Mouse (Mus musculus): ENCODE data around the gene Zfp36l2.

Gene Zfp36l2

DNA sequence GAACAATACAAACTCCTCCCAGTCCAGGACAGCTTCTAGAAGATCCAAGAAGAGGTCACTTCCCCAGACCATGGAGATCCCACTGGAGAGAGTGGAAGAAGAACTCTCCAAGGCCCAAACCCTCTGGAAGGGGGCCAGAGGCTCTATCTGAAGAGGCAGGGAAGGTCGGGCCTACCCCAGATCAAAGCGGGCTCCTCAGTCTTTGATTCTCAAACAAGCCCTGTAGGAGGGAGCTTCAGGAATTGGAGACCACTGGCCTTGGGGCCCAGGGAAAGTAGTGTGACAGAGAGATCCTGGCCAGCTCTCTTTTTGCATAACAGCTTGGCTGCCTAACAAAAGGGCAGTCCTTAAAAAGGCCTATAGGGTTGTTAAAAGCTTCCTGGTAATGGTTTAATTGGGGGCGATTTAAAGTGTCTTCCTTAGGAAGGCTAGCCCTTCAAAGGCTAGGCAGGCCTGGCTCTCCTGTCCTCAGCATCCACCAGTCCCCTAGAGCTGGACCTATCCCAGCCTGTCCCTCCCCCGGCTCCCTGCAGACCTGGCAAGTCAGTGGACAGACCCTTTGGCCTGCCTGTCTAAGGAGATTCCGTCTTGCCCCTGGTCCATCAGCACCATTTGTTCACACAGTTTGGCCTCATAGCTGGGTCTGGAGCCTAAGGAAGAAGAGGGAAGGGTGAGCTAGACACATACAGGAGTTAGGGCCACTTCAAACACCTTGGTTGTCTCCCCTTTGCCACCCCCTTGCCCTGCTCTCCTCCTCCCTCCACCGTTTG lies 35.4 kb downstream of the Zfp36l2 start:
- no peak for DNase-seq (ENCODE audit: extremely low spot score)

DNA sequence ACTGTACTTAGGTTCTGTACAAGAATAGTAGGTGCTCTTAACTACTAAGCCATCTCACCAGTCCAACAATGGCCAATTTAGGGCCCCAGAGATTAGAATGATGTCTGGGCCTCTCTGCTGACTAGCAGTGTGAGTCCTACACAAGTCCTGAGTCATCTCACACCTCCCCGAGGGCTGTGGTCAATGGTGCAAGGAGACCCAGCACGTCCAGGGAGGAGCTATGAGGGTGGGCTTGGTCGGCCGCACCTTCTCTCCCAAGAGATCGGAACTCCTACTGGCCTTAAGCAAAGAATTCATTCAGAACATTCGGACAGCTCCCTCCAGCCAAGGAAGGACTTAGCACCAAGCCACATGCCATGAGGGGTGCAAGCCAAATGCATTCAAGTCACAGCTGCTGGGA lies 36.4 kb downstream of the Zfp36l2 start:
- DNase-seq (ENCODE audit: extremely low spot score), result no peak

DNA sequence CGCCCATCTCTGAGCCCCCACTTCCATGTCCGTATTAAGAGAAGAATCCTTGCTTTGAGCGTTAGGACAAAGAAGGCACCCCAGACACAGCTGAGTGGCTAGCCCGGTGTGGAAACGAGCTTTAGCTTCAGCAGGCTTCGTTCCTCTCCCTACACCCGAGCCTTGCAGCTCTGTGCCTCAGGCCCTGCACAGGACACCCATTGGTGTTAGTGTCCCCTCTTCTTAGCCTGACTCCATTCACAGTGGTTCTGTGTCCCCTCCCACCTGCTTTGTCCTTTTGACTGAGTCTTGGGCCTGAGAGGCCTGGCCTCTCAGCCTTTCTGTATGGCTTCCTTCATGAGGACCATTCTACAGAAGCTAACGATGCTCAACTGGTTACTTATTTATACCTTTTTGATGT lies 37.5 kb downstream of the Zfp36l2 start:
- no peak for DNase-seq (ENCODE audit: extremely low spot score)

DNA sequence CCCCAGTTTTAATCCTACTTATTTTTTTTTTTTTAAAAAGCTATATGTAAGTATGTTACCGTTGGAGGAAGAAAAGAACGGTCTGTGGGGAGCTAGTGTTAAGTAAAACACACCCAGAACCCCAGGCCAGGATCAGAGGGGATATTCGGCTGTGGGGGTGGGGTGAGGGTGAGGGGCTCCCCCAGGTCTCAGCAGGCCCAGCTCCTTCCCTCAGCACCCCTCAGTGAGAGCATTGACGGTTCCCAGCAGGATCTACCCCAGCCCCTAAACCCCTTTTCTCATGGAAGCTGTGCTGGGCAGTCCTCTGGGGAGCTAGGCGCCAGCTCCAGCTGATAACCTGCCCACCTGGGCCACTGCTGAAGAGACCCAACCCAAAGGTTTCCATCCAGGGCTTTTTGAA lies 38.2 kb downstream of the Zfp36l2 start:
- DNase-seq (ENCODE audit: extremely low spot score), result no peak

DNA sequence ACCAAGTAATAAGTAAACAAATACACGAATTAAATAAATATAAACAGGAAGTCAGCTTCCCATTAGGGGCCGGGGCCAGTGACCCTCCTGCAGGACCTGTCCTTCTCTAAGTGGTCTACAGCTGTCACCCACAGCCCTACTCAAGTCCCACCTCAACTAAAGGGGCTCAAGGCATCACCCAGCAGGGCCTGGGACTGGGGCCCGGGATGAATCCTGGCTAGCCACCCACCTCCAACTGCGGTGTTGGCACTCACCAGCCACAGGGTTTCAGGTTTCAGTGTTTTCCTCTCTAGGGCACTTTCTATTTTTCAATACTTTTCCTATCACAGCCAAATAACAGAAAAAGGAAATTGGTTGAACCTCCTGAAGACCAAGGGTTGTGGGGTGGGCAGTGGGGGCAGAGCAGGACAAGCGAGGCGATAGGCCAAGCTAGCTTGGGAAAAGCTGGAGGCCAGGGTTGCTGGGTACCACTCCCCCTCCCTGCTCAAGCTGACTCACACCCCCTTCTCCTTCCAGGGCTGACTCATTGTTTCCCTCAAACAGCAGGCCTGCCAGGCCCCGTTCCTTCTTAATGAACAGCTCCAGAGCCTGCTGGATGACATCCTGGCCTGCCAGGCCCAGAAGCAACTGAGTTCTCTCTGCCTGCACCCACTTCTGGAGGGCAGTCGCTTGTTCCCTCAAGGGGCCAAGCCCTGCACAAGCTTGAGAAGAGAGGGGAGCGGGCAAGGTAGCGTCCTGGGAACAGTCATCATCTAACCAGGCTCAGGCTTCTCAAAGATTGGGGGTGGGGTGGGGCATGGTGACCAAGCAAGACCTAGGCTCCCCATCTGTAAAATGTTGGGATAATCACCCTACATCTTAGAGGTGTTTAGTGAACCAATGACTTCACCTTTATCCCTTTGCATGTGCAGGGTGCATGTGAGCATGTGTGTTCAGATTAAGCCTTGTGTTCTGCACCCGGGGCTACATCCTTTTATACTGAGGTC lies 39.0 kb downstream of the Zfp36l2 start:
- DNase-seq (ENCODE audit: extremely low spot score), result no peak

GRCm38 (mm10) chr17:84147183-84148108 lies 40.3 kb downstream of the Zfp36l2 start:
- no peak for DNase-seq (ENCODE audit: extremely low spot score)

- no peak for DNase-seq (ENCODE audit: extremely low spot score)
Observed at GRCm38 (mm10) chr17:84146458-84147182, 41.1 kb downstream of the Zfp36l2 start.

DNA sequence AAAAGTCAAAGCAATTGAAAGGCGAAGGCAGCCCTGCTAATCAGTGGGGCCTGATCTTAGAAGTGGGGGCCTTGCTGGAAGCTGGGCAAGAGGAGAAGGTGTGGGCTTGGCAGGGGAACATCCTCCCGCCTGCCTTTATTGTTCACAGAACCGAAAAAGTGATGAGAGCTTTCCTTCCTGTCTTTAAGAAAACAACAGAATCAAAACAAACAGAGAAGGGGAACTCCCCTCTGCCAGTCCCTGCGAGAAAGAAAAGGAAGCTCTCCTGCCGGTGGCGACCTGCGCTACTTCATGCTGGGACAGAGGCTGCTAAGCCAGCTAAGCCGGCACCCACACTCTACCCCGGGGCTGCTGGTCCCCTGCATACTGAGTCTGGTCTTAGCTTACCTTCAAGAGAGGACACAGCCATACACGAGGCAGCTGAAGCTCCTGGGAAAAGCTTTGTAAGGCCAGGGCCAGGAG lies 41.9 kb downstream of the Zfp36l2 start:
- no peak for DNase-seq (ENCODE audit: extremely low spot score)

- DNase-seq (ENCODE audit: extremely low spot score), result no peak
Observed at GRCm38 (mm10) chr17:84144762-84145599, 42.8 kb downstream of the Zfp36l2 start.

GRCm38 (mm10) chr17:84144130-84144529 lies 43.6 kb downstream of the Zfp36l2 start:
- no peak for DNase-seq (ENCODE audit: extremely low spot score)

DNA sequence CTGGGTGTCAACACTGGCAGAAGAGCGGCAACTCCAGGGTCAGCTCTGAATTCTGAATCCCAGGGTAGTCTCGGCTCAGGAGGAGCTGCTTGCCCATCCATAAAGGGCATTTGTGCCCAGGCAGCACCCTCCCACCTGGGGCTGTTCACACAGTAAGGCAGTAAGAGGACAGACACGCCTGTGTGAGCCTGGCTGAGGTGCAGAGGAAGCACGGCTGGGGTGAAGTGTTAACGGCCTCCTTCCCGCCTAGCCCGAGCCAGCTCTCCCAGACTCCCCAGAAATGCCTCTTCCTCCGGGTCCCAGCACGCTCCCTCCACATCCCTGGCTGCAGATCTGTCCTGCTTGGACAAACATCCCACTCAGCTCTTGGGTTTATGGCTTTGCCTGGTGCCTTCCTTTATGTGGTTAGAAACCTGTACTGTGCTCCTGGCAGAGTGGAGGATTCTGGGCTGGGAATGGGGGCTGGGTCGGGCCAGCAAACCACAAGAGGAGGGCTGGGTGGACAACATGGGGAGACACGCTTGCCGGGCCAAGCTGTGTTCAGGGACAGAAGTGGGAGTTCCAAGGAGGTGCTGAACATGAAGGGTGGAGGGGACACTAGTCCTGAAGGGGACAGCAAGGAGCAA lies 44.4 kb downstream of the Zfp36l2 start:
- DNase-seq (ENCODE audit: extremely low spot score), result no peak

DNA sequence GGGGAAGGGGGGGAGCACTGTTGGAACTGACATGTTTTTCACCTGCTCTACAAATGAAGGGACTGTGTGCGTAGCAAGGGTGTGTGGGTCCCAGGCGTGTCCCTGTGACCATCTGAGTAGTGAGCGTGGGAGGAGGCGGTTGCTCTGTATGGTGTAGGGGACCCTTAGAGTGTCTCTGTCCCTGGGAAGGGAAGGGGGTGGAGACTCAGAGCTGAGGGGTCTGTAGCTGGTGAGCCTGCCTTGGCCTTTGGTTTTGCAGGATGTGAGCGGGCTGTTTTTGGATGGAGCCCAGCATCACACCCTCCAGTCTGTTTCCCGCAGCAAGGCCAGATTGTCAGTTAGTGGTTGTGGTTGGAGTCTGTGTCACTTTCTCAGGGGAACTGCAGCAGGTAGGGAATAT lies 46.1 kb downstream of the Zfp36l2 start:
- no peak for DNase-seq (ENCODE audit: extremely low spot score)

DNA sequence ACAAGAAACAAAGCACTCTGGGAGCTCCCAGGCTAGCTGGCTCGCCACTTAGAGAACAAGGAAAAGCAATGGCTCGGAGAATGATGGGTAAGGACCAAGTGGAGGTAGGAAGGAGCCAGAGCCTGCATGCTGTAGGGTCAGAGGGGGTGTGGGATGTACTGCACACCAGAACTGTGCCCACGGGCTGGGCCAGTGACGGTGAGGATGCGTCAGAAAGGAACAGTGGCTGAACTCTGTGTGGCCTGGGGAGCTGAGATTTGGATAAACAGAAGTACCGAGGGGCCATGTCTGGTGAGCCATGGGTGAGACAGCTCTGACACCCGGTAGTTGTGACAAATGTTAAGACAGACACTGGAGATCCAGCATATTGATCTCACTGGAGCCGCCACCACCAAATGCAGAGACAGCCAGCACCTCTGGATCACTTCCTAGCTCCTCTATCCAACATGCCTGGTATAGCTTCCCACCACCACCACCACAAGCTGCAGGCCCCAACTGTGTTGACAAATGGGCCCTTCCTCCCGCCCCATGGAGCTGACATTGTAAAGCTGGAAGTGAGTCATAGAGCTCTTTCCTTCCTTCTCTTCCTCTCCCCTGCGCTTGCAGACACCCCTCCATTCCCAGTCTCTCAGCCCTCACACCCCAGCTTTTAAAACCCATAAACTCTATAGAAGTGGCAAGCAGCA lies 46.8 kb downstream of the Zfp36l2 start:
- DNase-seq (ENCODE audit: extremely low spot score), result no peak

- DNase-seq (ENCODE audit: extremely low spot score), result no peak
Observed at GRCm38 (mm10) chr17:84137393-84138171, 50.2 kb downstream of the Zfp36l2 start.

DNA sequence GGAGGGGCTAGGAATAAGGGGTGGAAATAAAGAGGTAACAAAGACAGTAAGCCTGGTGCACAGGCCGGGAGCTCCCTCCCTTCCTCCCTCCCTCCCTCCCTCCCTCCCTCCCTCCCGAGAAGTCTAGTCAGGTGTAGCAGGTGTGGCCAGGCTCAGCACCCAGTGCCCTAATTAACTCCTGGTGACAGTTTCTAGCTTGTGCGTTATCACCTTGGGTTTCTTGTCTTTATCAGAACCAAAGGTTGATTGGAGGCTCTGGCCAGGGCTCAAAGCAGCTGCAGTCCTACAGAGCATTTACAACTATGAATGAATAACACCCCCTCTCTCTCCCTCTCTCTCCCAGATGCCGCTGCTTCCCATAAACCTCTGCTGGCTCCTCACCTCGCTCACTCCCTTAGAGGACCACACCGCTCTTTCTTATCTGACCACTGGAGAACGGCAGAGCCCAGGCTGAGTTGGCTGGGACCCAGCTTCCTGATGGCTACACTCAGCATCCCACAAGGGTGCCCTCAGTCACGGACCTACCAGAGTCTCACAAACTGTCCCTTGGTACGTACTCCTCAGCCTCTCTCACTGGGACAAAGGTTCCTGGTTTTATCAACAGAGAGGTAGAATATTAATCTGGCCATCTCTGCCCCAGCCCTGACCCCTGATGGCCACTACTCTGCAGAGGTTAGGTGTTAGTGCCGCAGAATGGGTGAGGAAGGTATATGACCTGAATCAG lies 50.9 kb downstream of the Zfp36l2 start:
- DNase-seq (ENCODE audit: extremely low spot score), result no peak

DNA sequence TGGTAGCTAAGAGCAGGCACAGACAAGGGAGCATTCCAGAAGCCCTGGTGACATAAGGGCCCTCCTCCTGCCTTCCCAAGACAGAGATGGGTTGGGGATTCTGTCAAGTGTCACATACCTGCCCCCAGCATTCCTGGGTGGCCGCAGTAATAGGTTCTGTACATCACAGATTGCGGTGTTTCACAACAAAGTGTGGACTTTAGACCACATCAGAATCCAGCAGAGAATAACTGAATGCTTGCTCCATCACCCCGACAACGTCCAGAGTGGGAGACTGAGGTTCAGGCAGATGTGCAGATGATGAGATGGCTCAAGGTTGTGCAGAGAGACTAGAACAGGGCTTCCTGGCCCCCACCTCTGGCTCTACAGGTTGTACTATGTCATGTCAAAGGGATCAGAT lies 51.5 kb downstream of the Zfp36l2 start:
- no peak for DNase-seq (ENCODE audit: extremely low spot score)

DNA sequence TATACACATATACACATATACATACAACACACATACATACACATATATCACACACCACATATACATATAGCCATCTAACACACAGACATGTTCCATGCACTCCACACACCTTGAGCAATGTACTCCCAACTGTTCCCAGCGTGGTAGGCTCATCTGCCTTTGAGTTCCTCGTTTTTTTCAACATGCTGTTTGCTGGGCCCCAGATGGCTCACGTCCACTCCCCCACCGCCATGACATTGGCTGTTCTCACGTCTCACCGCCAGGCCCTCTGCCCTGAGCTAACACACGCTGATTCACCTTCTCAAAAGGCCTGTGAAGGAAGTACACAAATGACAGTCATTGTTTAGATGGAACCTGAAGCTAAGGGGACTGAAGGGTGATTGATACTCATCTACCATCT lies 52.5 kb downstream of the Zfp36l2 start:
- no peak for DNase-seq (ENCODE audit: extremely low spot score)

Data from embryo, embryonic 9.5 days (tissue).